Mouse (Mus musculus) midbrain, embryonic 13.5 days (tissue): ENCODE results near the gene Gm15319. TPM values are rescaled to one million over a fixed set of nuclear protein-coding genes. Genes with fewer than 3 reads are reported as not detected.
"Not testable (repeated sequence)": the region's sequence is repeated elsewhere in the genome, so short reads cannot be mapped to it uniquely, and the experiment has no call there.

ENCODE experiments used
- ATAC-seq: fragments of 200-750 bp; cut with Nextera tagmentation; 2 replicates; pipeline ENCODE4 v1.8.0; 2017; ENCODE audit warnings: mild to moderate bottlenecking, moderate TSS enrichment, moderate library complexity
- H3K27ac ChIP-seq: fragments of 300-500 bp; sonication (generic); 2 replicates; pipeline ENCODE4 v1.5.1; 2015; ENCODE audit warnings: inconsistent platforms, mild to moderate bottlenecking, moderate library complexity
- H3K27me3 ChIP-seq: fragments of 300-500 bp; sonication (generic); 2 replicates; pipeline ENCODE4 v1.6.1; 2015; ENCODE audit warnings: mild to moderate bottlenecking, inconsistent platforms
- H3K36me3 ChIP-seq: fragments of 300-500 bp; sonication (generic); 2 replicates; pipeline ENCODE4 v1.6.1; 2015; ENCODE audit warnings: mild to moderate bottlenecking, inconsistent platforms
- H3K4me1 ChIP-seq: fragments of 300-500 bp; sonication (generic); replicated peaks from 2 replicates; pipeline ENCODE4 v1.6.1; 2015; ENCODE audit warnings: inconsistent platforms
- H3K4me2 ChIP-seq: fragments of 300-500 bp; sonication (generic); replicated peaks from 2 replicates; pipeline ENCODE4 v1.6.1; 2015; ENCODE audit warnings: moderate library complexity, mild to moderate bottlenecking, inconsistent platforms
- H3K4me3 ChIP-seq: fragments of 300-500 bp; sonication (generic); replicated peaks from 2 replicates; pipeline ENCODE4 v1.5.1; 2015; ENCODE audit warnings: mild to moderate bottlenecking, inconsistent platforms
- H3K9ac ChIP-seq: fragments of 300-500 bp; sonication (generic); replicated peaks from 2 replicates; pipeline ENCODE4 v1.6.1; 2015; ENCODE audit warnings: mild to moderate bottlenecking, inconsistent platforms
- H3K9me3 ChIP-seq: fragments of 300-500 bp; sonication (generic); 2 replicates; pipeline ENCODE4 v1.6.1; 2016; ENCODE audit warnings: mild to moderate bottlenecking, inconsistent platforms
- WGBS: fragments of 180-500 bp; shearing (Covaris S2); methylation state at CpG from one replicate; pipeline ENCODE4 v1.1.7; 2015; 5-methylcytosine and 5-hydroxymethylcytosine counted together
- polyA plus RNA-seq: library from polyadenylated mRNA; unstranded; fragments of >200 nt; fragmentation: Nextera tagmentation; extraction: Ambion mirVana; gene quantifications from 2 replicates; pipeline ENCODE4 v1.2.1, GENCODE M21; 2015

Gm15319 gene
- polyA plus RNA-seq, result 0.13 and 0.21 TPM in 2 replicates

DNA sequence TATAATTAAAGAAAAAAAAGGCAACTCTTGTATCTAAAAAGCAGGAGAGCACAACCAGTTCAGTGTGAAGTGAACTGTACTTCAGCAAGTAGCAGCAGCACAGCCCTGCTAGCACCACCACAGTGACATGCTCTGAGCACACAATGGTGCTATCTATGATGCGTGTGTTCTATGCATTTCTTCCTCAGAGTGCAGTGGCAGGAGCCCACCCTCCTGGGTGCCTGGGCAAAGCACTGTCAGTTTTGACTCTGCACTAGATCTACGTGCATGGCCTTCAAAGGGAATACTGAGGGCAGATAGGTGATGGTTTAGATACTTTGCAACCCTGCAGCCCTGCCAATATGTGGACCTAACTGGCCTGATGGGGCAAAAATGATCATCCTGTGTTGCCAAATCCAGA is at the start of gene Gm15319:
Gm15319 (minus strand) TSS at position 101 of the 400 bp plus-strand sequence.
- not testable (repeated sequence) for H3K4me3 ChIP-seq, ATAC-seq, H3K9me3 ChIP-seq, H3K27ac ChIP-seq, H3K4me2 ChIP-seq, H3K36me3 ChIP-seq, H3K27me3 ChIP-seq, H3K4me1 ChIP-seq, H3K9ac ChIP-seq
- no CpG with 5 or more reads among the region's 2 CpGs for WGBS

DNA sequence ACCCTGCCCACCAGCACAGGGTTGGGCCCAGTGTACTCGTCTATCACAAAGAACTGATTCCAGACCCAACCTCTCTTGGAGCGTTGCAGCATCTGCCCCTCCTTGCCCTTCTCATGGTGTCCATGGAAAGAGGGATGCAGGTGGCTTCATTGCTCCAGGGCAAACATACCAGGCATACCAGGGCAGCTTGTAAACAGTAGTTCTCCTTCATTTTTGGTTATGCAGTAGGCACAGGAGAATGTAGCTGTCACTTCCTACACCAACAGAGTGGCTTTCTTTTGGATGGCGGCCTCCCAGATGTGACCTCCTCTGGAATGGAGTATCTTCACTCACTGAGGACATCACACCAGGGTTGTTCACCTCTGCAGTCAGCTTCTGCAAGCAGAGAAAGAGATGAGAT is 47.3 kb upstream of the Gm15319 start:
- ATAC-seq, H3K4me1 ChIP-seq, H3K4me2 ChIP-seq, H3K27me3 ChIP-seq, H3K9me3 ChIP-seq, H3K9ac ChIP-seq, H3K4me3 ChIP-seq, H3K36me3 ChIP-seq, H3K27ac ChIP-seq: not testable (repeated sequence)
- no CpG with 5 or more reads among the region's 3 CpGs for WGBS

DNA sequence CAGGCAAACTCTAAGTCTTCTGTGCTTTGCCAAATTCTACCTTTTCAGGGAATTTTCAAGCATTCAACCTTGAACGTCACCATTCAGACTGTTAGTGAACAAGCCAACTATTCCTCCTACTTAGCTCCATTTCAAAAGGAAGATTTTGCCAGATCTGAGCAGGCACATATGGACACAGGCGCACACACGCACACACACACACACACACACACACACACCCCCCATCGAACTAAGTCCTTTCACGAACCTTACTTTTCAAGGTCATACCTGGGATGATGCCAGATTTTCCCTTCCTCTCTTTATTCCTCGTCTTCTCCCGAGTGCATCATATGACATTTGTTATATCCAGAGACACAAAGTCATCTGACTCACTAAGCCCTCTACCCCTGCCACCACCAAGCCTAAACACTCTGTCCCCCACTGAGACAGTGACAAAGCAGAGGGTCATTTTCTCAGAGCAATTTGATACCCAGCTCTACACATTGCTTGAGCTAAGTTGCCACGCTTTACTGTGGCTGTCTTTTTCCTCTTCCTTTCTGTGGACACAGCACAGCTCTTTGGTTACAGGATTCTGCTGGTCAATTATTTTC is 45.5 kb upstream of the Gm15319 start:
- 0 out of 2 replicates have a peak, but pooled peaks have one; percentile 70 for ATAC-seq
- 95% methylated on average over 8 of the region's 8 CpGs for WGBS
- H3K9ac ChIP-seq, H3K27me3 ChIP-seq, H3K9me3 ChIP-seq, H3K4me1 ChIP-seq, H3K4me3 ChIP-seq, H3K4me2 ChIP-seq, H3K27ac ChIP-seq, H3K36me3 ChIP-seq: not testable (repeated sequence)

DNA sequence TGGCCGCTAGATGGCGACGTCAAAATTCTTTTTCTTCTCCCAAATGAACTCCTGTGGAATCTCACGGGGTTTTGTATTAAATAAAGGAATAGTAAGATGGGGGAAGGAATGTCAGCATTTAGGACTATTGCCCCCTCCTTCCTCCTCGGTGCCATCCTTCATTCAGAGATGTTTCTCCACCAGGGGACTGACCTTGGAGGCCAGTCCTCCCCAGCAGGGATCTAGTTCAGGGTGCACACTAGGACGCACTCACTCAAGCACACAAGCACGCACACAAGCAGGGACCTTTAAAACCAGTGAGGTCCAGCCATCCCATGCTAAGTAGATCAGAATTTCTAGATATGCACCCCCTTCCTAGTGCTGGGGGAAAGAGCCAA is 26.3 kb upstream of the Gm15319 start:
- H3K36me3 ChIP-seq, H3K27me3 ChIP-seq, H3K9ac ChIP-seq, H3K4me3 ChIP-seq, H3K4me2 ChIP-seq, H3K4me1 ChIP-seq, H3K9me3 ChIP-seq, H3K27ac ChIP-seq: not testable (repeated sequence)
- ATAC-seq, result peak; percentile 89
- WGBS, result 31% methylated on average over 5 of the region's 7 CpGs

DNA sequence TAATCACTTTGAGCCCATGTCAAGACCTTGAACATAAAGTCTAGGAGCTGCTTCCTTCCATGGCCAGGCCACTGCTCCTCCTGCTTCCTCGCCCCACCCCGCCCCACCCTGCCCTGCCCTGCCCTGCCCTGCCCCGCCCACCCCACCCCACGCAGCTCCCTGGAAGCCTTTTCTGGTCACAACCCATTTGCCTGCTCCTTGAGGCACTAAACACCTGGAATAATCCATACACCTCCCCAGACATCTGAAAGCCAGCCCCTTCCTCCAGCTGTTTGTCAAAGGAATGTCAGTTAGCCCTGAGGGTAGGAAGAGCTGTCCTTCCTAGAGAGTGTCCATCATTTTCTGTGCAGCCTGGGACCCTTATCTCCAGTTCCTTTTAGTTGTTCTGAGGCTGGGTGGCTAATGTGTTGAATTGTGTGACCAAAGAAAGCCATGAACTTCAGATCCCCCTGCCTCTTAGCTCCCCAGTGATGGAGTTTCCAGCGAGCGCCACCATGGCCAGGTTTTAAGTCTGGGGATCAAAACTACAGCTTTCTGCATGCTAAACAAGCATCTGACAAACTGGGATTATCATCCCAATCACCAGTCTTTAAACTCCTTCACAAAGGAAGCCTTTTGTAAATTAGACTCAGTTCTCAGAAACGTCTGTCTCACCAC is 25.8 kb upstream of the Gm15319 start:
- not testable (repeated sequence) for H3K4me1 ChIP-seq, H3K4me2 ChIP-seq, H3K27me3 ChIP-seq, H3K9ac ChIP-seq, H3K36me3 ChIP-seq, H3K4me3 ChIP-seq, H3K9me3 ChIP-seq, H3K27ac ChIP-seq
- peak; percentile 92 for ATAC-seq
- WGBS, result 69% methylated on average over 3 of the region's 7 CpGs

DNA sequence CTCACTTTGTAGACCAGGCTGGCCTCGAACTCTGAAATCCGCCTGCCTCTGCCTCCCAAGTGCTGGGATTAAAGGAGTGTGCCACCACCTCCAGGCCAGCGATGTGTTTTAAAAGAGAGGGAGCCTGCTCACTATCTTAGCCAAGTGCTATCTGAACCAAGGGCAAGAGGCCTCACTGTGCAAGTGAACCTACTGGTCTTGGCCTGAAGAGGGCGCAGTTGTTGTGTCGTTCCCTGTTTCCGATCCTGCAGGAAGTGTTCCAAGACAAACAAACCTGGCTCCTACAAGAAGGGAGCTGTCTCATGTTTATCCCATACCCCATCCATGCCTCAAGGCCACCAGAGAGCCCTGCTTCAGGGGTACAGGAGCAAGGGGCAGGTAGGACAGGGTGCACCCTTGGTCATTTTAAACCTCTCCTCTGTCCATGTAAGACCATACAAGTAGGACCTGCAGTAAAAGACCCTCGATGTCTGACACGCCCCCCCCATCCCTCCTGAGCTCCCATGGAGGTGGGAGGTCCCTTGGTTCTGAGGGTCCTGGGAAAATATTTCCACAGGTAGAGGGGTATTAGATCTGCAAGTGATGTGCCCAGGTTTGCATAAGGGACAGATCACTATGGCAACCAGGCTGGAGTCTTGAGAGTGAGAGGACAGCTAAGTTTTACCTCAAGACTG is 24.2 kb upstream of the Gm15319 start:
- H3K4me1 ChIP-seq, H3K27me3 ChIP-seq, H3K36me3 ChIP-seq, H3K9ac ChIP-seq, H3K9me3 ChIP-seq, H3K4me3 ChIP-seq, H3K27ac ChIP-seq, H3K4me2 ChIP-seq, ATAC-seq: not testable (repeated sequence)
- WGBS, result 92% methylated on average over 2 of the region's 8 CpGs

DNA sequence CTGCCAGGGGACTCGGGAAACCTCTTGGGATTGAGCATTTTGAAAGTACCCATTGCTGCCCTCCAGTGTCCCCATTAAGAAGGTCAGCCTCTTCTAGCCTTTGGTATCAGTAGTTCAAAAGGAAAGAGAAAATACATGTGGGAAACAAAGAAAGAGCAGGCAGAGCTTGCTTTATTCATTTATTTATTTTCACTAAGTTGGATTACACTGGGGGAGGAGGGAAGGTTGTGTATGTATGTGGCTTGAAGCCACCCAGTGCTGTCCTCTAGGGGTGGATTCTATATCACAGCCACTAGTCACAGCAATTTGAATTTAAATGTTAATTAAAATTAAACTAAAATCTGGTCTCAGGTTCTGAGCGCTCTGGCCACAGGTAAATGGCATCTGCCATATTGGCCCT is 22.0 kb upstream of the Gm15319 start:
- H3K9me3 ChIP-seq, H3K9ac ChIP-seq, H3K4me2 ChIP-seq, ATAC-seq, H3K27me3 ChIP-seq, H3K27ac ChIP-seq, H3K4me1 ChIP-seq, H3K36me3 ChIP-seq, H3K4me3 ChIP-seq: not testable (repeated sequence)
- whole genome bisulfite sequencing, result 46% methylated on average over 1 of the region's 2 CpGs

DNA sequence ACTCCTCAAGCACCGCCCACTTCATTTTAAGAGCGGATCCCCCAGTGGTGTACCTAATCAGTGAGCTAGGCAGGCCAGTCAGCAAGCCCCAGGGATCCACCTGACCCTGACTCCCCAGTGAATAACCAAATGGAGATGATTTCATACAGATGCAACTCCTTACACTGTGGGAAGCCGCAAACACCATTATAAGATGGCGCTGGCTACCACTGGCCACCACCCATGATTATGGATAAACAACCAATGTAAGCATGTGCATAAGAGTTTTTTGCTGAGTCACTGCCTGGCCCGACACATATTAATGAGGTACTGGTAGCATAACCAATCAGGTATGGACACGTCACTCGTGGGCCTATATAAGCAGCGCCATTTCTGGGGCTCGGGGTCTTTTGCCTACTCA is 21.1 kb upstream of the Gm15319 start:
- H3K36me3 ChIP-seq, H3K9ac ChIP-seq, H3K27me3 ChIP-seq, H3K4me1 ChIP-seq, H3K27ac ChIP-seq, H3K4me2 ChIP-seq, H3K9me3 ChIP-seq, ATAC-seq, H3K4me3 ChIP-seq: not testable (repeated sequence)
- WGBS, result 95% methylated on average over 7 of the region's 9 CpGs

DNA sequence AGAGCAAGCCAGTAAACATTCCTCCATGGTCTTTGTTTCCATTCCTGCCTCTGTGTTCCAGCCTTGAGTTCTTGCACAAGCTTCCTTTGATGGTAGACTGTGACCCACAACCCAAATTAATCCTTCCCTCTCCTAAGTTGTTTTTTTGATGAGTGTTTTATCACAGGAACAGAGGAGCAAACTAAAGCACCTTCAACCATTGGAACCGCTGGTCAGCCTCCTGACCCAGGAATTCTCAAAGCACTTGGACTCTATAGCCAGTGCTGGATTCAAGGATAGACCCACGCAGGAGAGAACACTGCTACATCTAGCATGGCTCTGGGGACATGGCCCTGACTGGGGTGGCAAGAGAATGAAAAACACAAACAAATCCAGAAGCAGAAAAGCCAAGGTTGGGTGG is 19.1 kb upstream of the Gm15319 start:
- not testable (repeated sequence) for H3K4me3 ChIP-seq, H3K27me3 ChIP-seq, H3K27ac ChIP-seq, H3K9ac ChIP-seq, H3K4me2 ChIP-seq, ATAC-seq, H3K9me3 ChIP-seq, H3K36me3 ChIP-seq, H3K4me1 ChIP-seq
- WGBS, result 84% methylated on average over 2 of the region's 2 CpGs

DNA sequence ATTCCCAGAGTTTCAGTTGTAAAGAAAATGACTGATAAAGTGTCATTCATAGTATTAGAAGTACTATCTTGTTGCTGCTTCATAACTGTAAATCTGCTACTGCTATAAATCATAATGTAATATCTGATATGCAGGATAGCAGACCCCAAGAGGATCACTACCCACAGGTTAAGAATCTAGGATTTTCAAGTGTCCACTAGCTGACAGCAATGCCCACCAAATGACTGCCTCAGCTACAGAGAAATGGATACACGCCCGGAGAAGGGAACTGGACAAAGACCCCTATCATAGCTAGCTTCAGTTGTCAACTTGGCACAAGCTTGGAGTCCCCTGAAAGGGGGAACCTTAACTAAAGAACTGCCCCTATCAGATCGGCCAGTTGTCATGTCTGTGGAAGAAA is 18.6 kb upstream of the Gm15319 start:
- not testable (repeated sequence) for H3K9ac ChIP-seq, H3K36me3 ChIP-seq, H3K27me3 ChIP-seq, H3K4me2 ChIP-seq, H3K27ac ChIP-seq, H3K4me1 ChIP-seq, H3K9me3 ChIP-seq, ATAC-seq, H3K4me3 ChIP-seq
- WGBS, result 89% methylated on average over 2 of the region's 3 CpGs

DNA sequence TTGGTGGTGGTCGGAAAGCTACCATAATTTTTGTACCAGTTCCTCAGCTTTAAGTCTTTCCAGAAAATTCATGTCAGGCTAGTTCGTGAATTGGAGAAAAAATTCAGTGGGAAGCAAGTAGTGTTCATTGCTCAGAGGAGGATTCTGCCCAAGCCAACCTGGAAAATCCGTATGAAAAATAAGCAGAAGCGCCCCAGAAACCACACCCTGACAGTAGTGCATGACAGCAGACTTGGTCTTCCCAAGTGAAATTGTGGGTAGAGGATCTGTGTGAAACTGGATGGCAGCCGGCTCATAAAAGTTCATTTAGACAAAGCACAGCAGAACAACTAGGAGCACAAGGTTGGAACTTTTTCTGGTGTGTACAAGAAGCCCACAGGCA is 18.2 kb upstream of the Gm15319 start:
- ATAC-seq, H3K4me3 ChIP-seq, H3K36me3 ChIP-seq, H3K4me2 ChIP-seq, H3K27ac ChIP-seq, H3K27me3 ChIP-seq, H3K9ac ChIP-seq, H3K4me1 ChIP-seq, H3K9me3 ChIP-seq: not testable (repeated sequence)
- 93% methylated on average over 1 of the region's 5 CpGs for WGBS

DNA sequence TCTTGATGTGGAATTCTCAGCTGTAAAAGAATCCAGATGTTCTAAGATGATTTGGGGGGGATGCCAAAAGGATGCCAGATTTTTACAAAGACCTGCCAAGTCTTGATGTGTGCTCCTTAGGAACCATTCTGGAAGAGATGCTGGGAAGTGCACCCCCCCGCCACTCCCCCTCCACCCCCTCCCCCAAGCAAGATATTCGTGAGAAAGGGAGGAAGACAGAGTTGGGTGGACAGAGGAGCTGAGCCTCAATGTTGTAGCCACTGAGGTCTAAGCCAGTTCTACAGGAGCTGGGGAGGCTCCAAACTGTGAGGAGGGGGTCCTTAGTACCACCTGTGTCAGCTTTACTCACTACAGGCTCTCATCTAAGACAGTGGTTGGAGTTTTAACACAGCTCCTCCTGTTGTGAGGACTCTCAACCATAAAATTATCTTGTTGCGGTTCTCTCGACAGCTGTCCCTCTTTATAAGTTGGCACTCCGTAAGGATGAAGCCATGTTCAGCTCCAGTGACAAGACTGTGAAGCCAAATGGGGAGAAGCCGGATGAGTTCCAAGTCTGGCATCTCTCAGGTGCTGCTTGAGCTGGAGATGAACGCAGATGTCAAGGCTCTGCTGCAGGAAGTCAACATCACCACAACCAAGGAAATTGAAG is 17.7 kb upstream of the Gm15319 start:
- H3K4me3 ChIP-seq, H3K27ac ChIP-seq, H3K4me1 ChIP-seq, H3K9ac ChIP-seq, H3K36me3 ChIP-seq, H3K27me3 ChIP-seq, H3K9me3 ChIP-seq, H3K4me2 ChIP-seq: not testable (repeated sequence)
- 88% methylated on average over 7 of the region's 7 CpGs for WGBS
- ATAC-seq, result peak; percentile 79
